Mouse (Mus musculus) midbrain, embryonic 15.5 days (tissue): ENCODE results near the gene Arhgef12. TPM values are rescaled to one million over a fixed set of nuclear protein-coding genes. Genes with fewer than 3 reads are reported as not detected.

ENCODE experiments used
- ATAC-seq: fragments of 200-750 bp; cut with Nextera tagmentation; replicated peaks from 2 replicates; pipeline ENCODE4 v1.8.0; 2017; ENCODE audit warnings: moderate TSS enrichment
- H3K27ac ChIP-seq: fragments of 300-500 bp; sonication (generic); 2 replicates; pipeline ENCODE4 v1.5.1; 2015; ENCODE audit warnings: mild to moderate bottlenecking, inconsistent platforms
- H3K27me3 ChIP-seq: fragments of 300-500 bp; sonication (generic); replicated peaks from 2 replicates; pipeline ENCODE4 v1.6.1; 2015; ENCODE audit warnings: inconsistent platforms
- H3K36me3 ChIP-seq: fragments of 300-500 bp; sonication (generic); replicated peaks from 2 replicates; pipeline ENCODE4 v1.6.1; 2015; ENCODE audit warnings: inconsistent platforms
- H3K4me1 ChIP-seq: fragments of 300-500 bp; sonication (generic); 2 replicates; pipeline ENCODE4 v1.6.1; 2015; ENCODE audit warnings: inconsistent platforms
- H3K4me2 ChIP-seq: fragments of 300-500 bp; sonication (generic); 2 replicates; pipeline ENCODE4 v1.6.1; 2015; ENCODE audit warnings: inconsistent platforms, mild to moderate bottlenecking, moderate library complexity
- H3K4me3 ChIP-seq: fragments of 300-500 bp; sonication (generic); 2 replicates; pipeline ENCODE4 v1.5.1; 2015; ENCODE audit warnings: mild to moderate bottlenecking, inconsistent platforms
- H3K9ac ChIP-seq: fragments of 300-500 bp; sonication (generic); 2 replicates; pipeline ENCODE4 v1.6.1; 2015; ENCODE audit warnings: mild to moderate bottlenecking, inconsistent platforms
- H3K9me3 ChIP-seq: fragments of 300-500 bp; sonication (generic); 2 replicates; pipeline ENCODE4 v1.6.1; 2016; ENCODE audit warnings: inconsistent platforms
- WGBS: fragments of 180-500 bp; shearing (Covaris S2); methylation state at CpG from one replicate; pipeline ENCODE4 v1.1.7; 2015; ENCODE audit warnings: mixed read lengths; 5-methylcytosine and 5-hydroxymethylcytosine counted together
- polyA plus RNA-seq: library from polyadenylated mRNA; unstranded; fragments of >200 nt; fragmentation: Nextera tagmentation; extraction: Ambion mirVana; gene quantifications from 2 replicates; pipeline ENCODE4 v1.2.1, GENCODE M21; 2015

The Arhgef12 gene
- polyA plus RNA-seq, 1 experiment from 2014 or later, result 29.1 TPM

DNA sequence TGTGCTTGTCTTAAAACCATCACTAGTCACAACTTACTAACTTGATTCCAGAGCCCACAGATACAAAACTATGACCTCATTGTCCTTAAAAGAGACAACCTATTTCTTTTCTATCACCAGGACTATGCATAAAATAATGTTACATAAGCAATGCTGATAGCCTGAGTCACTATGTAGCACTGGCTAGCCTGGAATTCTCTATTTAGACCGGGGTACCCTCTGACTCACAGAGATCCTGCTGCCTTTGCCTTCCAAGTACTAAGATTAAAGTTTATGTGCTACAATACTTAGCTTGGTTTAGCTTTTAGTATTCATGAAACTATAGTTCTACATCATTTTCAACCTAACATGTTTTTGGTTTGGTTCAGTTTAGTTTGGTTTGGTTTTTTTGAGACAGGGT is 92.2 kb downstream of the Arhgef12 start:
- Histone ChIP-seq H3K27ac (no peak overlapping the region), H3K4me3 (no peak overlapping the region), H3K4me2 (no peak overlapping the region), H3K36me3 (peaks cover 26% of the 10 kb centered on the region), H3K9ac (no peak overlapping the region), H3K4me1 (no peaks in the 10 kb centered on the region), H3K27me3 (no peaks in the 10 kb centered on the region), H3K9me3 (no peaks in the 10 kb centered on the region)
- WGBS, result 96% methylated on average over 1 of the region's 1 CpGs
- no peak for ATAC-seq

DNA sequence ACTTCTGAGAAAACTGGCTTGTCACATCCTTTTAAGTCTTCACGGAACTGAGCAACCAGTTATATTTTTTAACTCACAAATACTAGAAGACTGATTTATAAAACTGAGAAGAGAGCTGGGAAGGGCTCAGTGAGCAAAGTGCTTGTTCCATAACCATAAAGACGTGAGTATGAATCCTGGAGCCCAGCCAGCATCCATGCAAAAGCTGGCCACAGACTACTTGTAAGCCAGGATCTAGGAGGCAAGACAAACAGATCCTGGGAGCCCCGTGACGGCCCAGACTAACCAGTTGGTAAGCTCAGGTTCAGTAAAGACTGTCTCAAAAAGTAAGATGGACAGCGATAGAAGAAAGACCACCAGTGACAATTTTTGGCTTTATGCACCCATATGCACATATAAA is 94.5 kb downstream of the Arhgef12 start:
- H3K36me3 ChIP-seq, result peaks cover 21% of the 10 kb centered on the region; the same call in 1 of the 2 replicates
- ATAC-seq, result no peak
- 84% methylated on average over 5 of the region's 5 CpGs for WGBS

DNA sequence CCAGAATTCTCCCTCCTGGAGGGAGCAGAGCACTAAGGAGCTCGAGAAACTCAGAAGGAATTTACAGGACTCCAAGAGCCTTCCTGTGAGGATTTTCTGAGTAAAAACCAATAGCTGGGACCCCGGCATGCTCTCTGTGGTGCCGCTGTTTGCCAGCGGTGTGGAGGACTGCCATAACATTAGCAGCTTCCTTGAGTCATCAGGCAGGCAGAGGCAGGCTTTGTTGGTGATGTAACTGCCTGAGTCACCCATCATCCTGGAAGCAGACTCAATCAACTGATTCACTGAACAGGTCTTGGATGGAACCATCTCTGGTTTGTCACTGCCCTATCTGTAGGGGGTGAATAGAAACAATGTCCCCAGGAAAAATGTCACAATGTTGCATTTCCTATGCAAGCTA is 96.0 kb downstream of the Arhgef12 start:
- 82% methylated on average over 4 of the region's 4 CpGs for WGBS

More for the DNA sequence above, 94.5 kb downstream of the Arhgef12 start:
- H3K4me1 ChIP-seq, result no peaks in the 10 kb centered on the region
- no peak overlapping the region for H3K27ac ChIP-seq
- H3K4me2 ChIP-seq, result no peak overlapping the region
- H3K27me3 ChIP-seq, result no peaks in the 10 kb centered on the region
- no peak overlapping the region for H3K4me3 ChIP-seq
- H3K9me3 ChIP-seq, result no peaks in the 10 kb centered on the region
- no peak overlapping the region for H3K9ac ChIP-seq

DNA sequence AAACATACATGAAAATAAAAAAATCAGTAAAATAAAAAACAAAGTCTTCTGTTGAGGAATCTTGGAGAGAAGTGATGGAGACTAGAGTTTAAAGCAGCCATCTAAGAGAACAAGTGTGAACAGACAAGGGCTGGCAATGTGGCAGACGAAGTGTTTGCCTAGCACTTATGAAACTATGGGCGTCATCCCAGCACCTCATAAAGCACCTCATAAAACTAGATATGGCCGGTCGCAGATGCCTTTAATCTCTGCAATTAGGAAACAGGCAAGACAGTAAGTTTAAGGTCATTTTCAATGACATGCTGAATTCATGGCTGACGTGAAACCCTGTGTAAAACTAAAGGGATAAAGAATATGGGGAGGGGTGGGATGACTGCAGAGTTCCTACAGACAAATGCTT is 103.2 kb downstream of the Arhgef12 start:
- peaks cover 36% of the 10 kb centered on the region for H3K36me3 ChIP-seq
- H3K4me1 ChIP-seq, result no peaks in the 10 kb centered on the region
- WGBS, result 96% methylated on average over 5 of the region's 5 CpGs
- H3K9me3 ChIP-seq, result no peaks in the 10 kb centered on the region
- ATAC-seq, result no peak
- H3K27ac ChIP-seq, result no peak overlapping the region
- H3K27me3 ChIP-seq, result no peaks in the 10 kb centered on the region
- H3K4me2 ChIP-seq, result no peak overlapping the region
- H3K9ac ChIP-seq, result no peak overlapping the region
- no peak overlapping the region for H3K4me3 ChIP-seq

More for the DNA sequence above, 96.0 kb downstream of the Arhgef12 start:
- ATAC-seq, result no peak
- Histone ChIP-seq H3K4me3 (no peak overlapping the region), H3K27ac (no peak overlapping the region), H3K9ac (no peak overlapping the region), H3K4me1 (no peaks in the 10 kb centered on the region), H3K27me3 (no peaks in the 10 kb centered on the region), H3K9me3 (no peaks in the 10 kb centered on the region), H3K36me3 (peaks cover 16% of the 10 kb centered on the region; the same call in 1 of the 2 replicates), H3K4me2 (no peak overlapping the region)

DNA sequence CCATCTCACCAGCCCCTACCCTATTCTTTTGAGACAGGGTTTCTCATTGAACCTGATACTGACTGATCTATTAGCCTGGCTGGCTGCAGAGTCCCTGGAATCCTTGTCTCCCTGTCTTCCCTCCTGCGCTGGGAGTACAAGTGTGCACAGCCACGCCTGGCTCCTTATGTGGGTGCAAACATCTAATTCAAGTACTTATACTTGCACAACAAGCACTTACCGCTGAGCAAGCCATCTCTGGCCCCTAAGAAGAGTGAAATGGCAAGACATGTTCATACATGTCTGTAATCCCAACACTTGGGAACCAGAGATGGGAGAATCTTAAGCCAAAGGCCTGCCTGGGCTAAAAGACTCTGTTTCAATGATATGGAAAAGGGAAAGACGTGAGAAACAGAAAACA is 104.0 kb downstream of the Arhgef12 start:
- 93% methylated on average over 4 of the region's 4 CpGs for WGBS
- Histone ChIP-seq H3K4me1 (no peaks in the 10 kb centered on the region), H3K36me3 (peaks cover 42% of the 10 kb centered on the region), H3K4me3 (no peak overlapping the region), H3K9ac (no peak overlapping the region), H3K27me3 (no peaks in the 10 kb centered on the region), H3K27ac (no peak overlapping the region), H3K9me3 (no peaks in the 10 kb centered on the region), H3K4me2 (no peak overlapping the region)
- ATAC-seq, result no peak

DNA sequence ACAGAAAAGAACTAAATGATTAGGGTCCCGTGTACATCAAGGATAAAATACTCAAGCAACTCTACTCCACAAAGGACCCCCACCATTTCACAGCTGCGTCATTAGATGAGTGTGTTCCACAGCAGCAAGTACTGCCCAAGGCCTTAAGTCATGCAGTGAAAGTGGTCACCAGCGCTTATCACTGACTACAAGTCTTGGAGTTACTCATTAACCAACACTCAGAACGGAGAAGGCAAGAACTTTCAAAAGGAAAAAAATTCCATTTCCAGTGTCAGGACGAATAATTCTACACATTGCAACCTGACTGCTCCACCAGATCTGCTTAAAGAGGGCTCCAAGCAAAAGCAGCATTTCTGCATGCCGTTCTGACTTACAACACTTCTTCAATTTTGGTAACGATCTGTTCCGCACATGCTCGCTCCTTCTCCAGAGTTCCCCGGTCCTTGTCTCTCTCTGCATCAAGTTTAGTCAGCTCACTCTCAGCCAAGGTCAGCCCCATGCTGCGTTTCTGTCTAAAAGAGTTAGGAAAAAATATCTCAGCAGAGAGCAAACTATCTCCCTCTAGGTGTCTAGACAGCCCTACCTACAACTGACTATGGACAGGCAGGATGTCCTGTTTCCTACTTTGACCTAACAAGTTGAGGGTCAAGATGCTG is 106.3 kb downstream of the Arhgef12 start:
- peaks cover 52% of the 10 kb centered on the region for H3K36me3 ChIP-seq

DNA sequence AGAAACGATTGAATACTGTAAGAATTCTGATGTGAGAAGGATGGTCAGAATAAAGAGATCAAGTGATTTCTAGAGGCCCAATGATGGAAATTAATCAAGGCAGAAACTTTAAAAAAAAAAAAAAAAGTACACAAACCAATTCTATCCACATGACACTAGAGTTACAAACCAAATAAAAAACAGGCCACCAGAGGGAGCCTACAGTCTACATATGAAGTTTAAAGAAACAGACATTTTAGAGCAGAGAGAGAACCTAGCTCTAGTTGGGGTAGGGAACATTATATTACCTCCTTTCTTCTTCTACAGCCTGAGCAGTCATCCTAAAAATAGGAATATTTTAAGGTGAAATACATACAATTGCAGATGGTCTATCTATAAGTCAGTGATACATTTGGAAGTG is 107.0 kb downstream of the Arhgef12 start:
- 96% methylated on average over 1 of the region's 1 CpGs for WGBS
- H3K4me2 ChIP-seq, result no peak overlapping the region
- ATAC-seq, result no peak
- no peak overlapping the region for H3K4me3 ChIP-seq
- no peak overlapping the region for H3K9ac ChIP-seq
- H3K36me3 ChIP-seq, result peaks cover 56% of the 10 kb centered on the region
- H3K27ac ChIP-seq, result no peak overlapping the region
- H3K4me1 ChIP-seq, result no peaks in the 10 kb centered on the region
- H3K9me3 ChIP-seq, result no peaks in the 10 kb centered on the region
- H3K27me3 ChIP-seq, result no peaks in the 10 kb centered on the region

More for the DNA sequence above, 106.3 kb downstream of the Arhgef12 start:
- no peaks in the 10 kb centered on the region for H3K4me1 ChIP-seq
- ATAC-seq, result no peak
- no peak overlapping the region for H3K4me2 ChIP-seq
- no peak overlapping the region for H3K27ac ChIP-seq
- no peak overlapping the region for H3K9ac ChIP-seq
- no peak overlapping the region for H3K4me3 ChIP-seq
- 94% methylated on average over 11 of the region's 11 CpGs for WGBS
- no peaks in the 10 kb centered on the region for H3K9me3 ChIP-seq
- H3K27me3 ChIP-seq, result no peaks in the 10 kb centered on the region

DNA sequence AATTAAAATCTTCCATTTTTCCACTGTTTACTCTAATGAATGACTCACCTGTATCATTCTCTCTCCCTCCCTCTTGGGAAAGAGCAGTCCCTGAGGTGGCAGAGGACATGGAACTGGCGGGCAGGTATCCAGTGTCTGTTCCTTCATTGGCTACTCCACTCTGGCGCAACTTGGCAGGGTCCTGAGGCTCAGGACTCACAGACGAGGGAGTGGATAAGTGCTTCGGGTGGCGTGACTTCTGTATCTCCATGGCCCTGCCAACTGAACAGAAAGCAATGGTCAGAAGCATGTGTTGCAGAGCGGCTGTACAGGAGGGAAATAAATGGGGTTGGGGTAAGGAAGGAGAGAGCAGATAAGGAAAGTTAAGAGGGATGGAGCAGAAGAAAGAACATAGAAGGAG is 109.5 kb downstream of the Arhgef12 start:
- 95% methylated on average over 6 of the region's 6 CpGs for WGBS
- Histone ChIP-seq H3K9me3 (no peaks in the 10 kb centered on the region), H3K27ac (no peak overlapping the region), H3K4me3 (no peak overlapping the region), H3K9ac (no peak overlapping the region), H3K27me3 (no peaks in the 10 kb centered on the region), H3K4me1 (no peaks in the 10 kb centered on the region), H3K36me3 (peaks cover 54% of the 10 kb centered on the region), H3K4me2 (no peak overlapping the region)
- no peak for ATAC-seq

DNA sequence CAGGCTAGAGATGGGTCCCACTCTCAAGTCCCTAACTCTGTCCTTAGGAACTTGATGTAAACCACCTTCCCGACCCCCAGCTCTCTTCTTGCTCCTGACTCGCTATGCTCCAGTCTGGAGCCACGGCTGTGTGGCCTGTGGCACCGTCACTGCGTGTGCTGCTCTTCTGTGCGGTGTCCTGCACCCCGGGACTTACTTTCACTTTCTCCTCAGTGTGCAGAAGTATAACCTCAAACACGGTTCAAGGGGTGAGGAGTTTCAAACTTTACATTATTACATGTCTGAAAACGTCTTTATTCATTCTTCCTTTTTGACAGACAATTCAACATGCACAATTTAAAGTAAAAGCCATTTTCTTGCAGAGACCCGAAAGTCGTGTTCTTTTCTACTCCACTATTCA is 111.7 kb downstream of the Arhgef12 start:
- ATAC-seq, result no peak
- no peak overlapping the region for H3K4me3 ChIP-seq
- H3K27ac ChIP-seq, result no peak overlapping the region
- 93% methylated on average over 11 of the region's 11 CpGs for WGBS
- H3K4me2 ChIP-seq, result no peak overlapping the region
- H3K36me3 ChIP-seq, result peaks cover 53% of the 10 kb centered on the region
- no peak overlapping the region for H3K9ac ChIP-seq
- H3K9me3 ChIP-seq, result no peaks in the 10 kb centered on the region
- H3K4me1 ChIP-seq, result no peaks in the 10 kb centered on the region
- H3K27me3 ChIP-seq, result no peaks in the 10 kb centered on the region

DNA sequence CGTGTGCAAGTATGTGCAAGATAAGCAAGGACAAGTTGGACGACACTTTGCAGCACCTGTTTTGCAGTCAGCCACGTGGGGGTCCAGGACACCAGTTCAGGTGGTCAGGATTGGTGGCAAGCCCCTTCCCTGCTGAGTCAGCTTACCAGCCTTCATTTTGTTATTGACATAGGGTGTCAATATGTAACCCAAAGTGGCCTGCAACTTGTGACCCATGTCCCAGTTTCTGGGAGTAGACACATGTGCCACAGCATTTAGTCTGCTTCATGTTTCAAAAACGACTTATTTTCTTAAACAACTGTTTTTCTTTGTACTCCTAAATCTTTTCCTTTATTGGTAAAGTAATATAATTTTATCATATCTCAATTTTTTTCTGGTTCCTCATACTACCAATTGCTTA is 112.3 kb downstream of the Arhgef12 start:
- Histone ChIP-seq H3K4me3 (no peak overlapping the region), H3K9me3 (no peaks in the 10 kb centered on the region), H3K9ac (no peak overlapping the region), H3K27me3 (no peaks in the 10 kb centered on the region), H3K27ac (no peak overlapping the region), H3K4me1 (no peaks in the 10 kb centered on the region), H3K4me2 (no peak overlapping the region), H3K36me3 (peaks cover 54% of the 10 kb centered on the region)
- WGBS, result 90% methylated on average over 4 of the region's 4 CpGs
- ATAC-seq, result no peak

DNA sequence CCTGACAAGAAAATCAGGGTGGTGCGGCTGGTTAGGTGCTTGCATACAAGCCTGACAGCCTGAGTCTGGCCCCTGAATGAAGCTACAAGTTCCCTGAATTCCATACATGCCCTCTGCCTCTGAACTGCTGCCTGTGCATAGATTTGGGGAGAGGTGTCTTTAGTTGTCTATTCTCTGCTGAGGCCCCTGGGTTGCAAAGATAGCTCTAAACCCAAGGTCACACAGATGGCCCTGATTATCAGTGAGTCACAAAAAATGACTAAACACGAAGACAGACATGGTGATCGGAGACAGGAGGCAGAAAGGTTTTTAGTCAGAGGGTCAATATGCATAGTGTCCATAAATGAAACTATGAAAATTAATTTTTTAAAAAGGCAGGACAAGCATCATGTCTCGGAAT is 113.4 kb downstream of the Arhgef12 start:
- H3K4me1 ChIP-seq, result no peaks in the 10 kb centered on the region
- no peaks in the 10 kb centered on the region for H3K27me3 ChIP-seq
- no peak overlapping the region for H3K27ac ChIP-seq
- ATAC-seq, result no peak
- peaks cover 48% of the 10 kb centered on the region for H3K36me3 ChIP-seq
- H3K9me3 ChIP-seq, result no peaks in the 10 kb centered on the region
- H3K4me2 ChIP-seq, result no peak overlapping the region
- no peak overlapping the region for H3K4me3 ChIP-seq
- no peak overlapping the region for H3K9ac ChIP-seq
- WGBS, result 96% methylated on average over 4 of the region's 4 CpGs

DNA sequence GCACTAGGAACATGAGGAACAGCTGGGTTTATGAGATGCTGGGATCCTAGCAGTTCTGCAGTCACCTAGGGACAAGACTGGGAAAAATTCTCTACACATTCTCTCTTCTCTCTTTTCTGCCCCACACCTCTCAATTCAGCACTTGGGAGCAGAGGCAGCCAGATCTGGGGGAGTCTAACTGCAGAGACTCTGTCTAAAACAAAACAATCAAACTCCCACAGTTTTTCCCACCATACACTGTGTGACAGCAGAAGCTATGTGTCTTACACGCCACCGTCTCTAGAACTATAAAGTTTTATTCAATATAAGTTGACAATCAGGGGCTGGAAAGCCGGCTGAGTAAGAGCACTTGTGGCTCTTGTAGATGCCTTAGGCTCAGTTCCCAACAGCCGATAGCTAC is 119.1 kb downstream of the Arhgef12 start:
- Histone ChIP-seq H3K36me3 (peaks cover 48% of the 10 kb centered on the region), H3K27me3 (no peaks in the 10 kb centered on the region), H3K4me3 (no peak overlapping the region), H3K9ac (no peak overlapping the region), H3K4me2 (no peak overlapping the region), H3K9me3 (no peaks in the 10 kb centered on the region), H3K27ac (no peak overlapping the region), H3K4me1 (no peaks in the 10 kb centered on the region)
- ATAC-seq, result no peak
- WGBS, result 90% methylated on average over 4 of the region's 4 CpGs

DNA sequence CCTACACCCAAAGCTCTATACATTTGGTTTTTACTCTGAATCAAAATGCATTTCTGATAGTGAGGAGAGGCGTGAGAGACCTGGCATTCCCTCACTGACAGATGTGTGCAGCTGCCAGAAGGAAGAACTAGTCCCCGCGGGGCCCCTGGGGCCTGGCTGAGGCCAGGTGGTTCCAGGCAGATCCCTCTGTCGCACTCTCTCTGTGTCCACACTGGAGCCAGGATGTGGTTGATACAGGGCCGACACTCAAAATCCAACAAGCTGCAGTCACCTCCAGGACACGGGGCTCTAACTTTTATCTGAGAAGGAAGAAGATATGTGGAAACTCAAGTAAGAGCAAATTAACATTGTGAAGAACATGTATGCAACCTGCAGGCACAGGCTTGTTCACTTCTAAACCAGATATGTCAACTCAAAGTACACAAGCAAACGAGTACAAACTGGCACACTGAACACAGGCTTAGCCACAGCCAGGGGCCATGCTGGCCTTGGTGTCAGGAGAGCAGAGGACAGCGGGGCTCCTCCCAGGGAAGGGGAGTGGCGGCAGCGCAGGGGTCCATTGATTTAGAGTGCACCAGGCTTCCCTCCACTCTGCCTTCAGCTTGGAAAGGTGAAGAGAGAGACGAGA is 138.0 kb downstream of the Arhgef12 start:
- Histone ChIP-seq H3K4me1 (no peaks in the 10 kb centered on the region), H3K27me3 (no peaks in the 10 kb centered on the region), H3K27ac (no peak overlapping the region), H3K4me2 (no peak overlapping the region), H3K9ac (no peak overlapping the region), H3K4me3 (no peak overlapping the region), H3K9me3 (no peaks in the 10 kb centered on the region), H3K36me3 (peaks cover 48% of the 10 kb centered on the region)
- 73% methylated on average over 11 of the region's 11 CpGs for WGBS
- no peak for ATAC-seq
